Mouse (Mus musculus) spleen, adult 2 months (tissue): ENCODE data around the gene Wdr35.

Experiments used
- CTCF ChIP-seq: fragments of 200-500 bp; IDR thresholded peaks from 2 replicates; pipeline ENCODE4 v1.5.1; 2011; ENCODE audit warnings: mild to moderate bottlenecking, inconsistent platforms; ENCODE audit not compliant: insufficient read depth, insufficient read length, insufficient replicate concordance; ENCODE audit errors: extremely low read depth
- POLR2A ChIP-seq: fragments of 200-500 bp; IDR thresholded peaks from 2 replicates; pipeline ENCODE4 v1.6.1; 2011; ENCODE audit warnings: low read depth, low read length, inconsistent platforms

DNA sequence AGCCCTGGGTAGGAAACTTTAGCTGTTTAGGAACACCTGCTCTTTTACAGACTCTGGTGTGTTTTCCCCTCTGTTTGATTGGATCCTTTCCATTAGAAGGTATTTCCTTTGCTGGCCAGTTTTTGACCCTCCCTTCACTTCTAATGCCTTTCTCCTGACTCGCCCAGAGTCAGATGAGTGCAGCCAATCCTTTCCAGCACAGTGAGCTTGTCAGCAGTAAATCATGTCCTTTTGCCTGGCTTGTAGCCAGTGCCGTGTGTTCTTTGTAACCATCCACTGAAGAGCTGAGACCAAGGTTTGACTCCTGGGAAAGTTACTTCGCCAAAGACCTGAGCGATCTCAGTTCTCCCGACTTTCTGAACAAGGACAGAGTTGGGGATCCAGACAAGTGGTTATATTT lies 38.3 kb upstream of the Wdr35 start:
- TF ChIP-seq POLR2A (no peak), CTCF (no peak)
